Mouse (Mus musculus): ENCODE results near the gene Kif6.

The Kif6 gene

GRCm38 (mm10) chr17:49793965-49794364, 179.0 kb downstream of the Kif6 start:
- DNase-seq, result no peak

GRCm38 (mm10) chr17:49795241-49795640, 180.3 kb downstream of the Kif6 start:
- DNase-seq, result no peak

GRCm38 (mm10) chr17:49796116-49796515, 181.2 kb downstream of the Kif6 start:
- DNase-seq, result no peak

- DNase-seq, result no peak
These were observed 184.2 kb downstream of the Kif6 start for GRCm38 (mm10) chr17:49799168-49799567.

GRCm38 (mm10) chr17:49800157-49800556, 185.2 kb downstream of the Kif6 start:
- DNase-seq, result no peak

GRCm38 (mm10) chr17:49807461-49807860, 192.5 kb downstream of the Kif6 start:
- no peak for DNase-seq

GRCm38 (mm10) chr17:49808712-49809343, 193.9 kb downstream of the Kif6 start:
- no peak for DNase-seq

GRCm38 (mm10) chr17:49813893-49814640, 199.1 kb downstream of the Kif6 start:
- no peak for DNase-seq

- DNase-seq, result no peak
These were observed 201.2 kb downstream of the Kif6 start for GRCm38 (mm10) chr17:49816067-49816565.

- DNase-seq, result no peak
These were observed 201.8 kb downstream of the Kif6 start for GRCm38 (mm10) chr17:49816703-49817102.

GRCm38 (mm10) chr17:49820203-49820602, 205.3 kb downstream of the Kif6 start:
- DNase-seq, result no peak

GRCm38 (mm10) chr17:49824142-49824840, 209.4 kb downstream of the Kif6 start:
- DNase-seq, result no peak

- no peak for DNase-seq
These were observed 210.0 kb downstream of the Kif6 start for GRCm38 (mm10) chr17:49824841-49825450.

GRCm38 (mm10) chr17:49825831-49826230, 210.9 kb downstream of the Kif6 start:
- no peak for DNase-seq

GRCm38 (mm10) chr17:49831745-49832144, 216.8 kb downstream of the Kif6 start:
- DNase-seq, result no peak

GRCm38 (mm10) chr17:49834044-49834545, 219.2 kb downstream of the Kif6 start:
- DNase-seq, result no peak

- no peak for DNase-seq
These were observed 222.5 kb downstream of the Kif6 start for GRCm38 (mm10) chr17:49837417-49837816.

GRCm38 (mm10) chr17:49839243-49839642, 224.3 kb downstream of the Kif6 start:
- no peak for DNase-seq

GRCm38 (mm10) chr17:49851210-49851609, 236.3 kb downstream of the Kif6 start:
- DNase-seq, result no peak

- peak; percentile 7 for DNase-seq
These were observed 237.2 kb downstream of the Kif6 start for GRCm38 (mm10) chr17:49852183-49852582.

- no peak for DNase-seq
These were observed 240.8 kb downstream of the Kif6 start for GRCm38 (mm10) chr17:49855785-49856184.

GRCm38 (mm10) chr17:49860057-49860816, 245.3 kb downstream of the Kif6 start:
- DNase-seq, result no peak

Measured in kidney, adult 18-20 months (tissue).